Mouse (Mus musculus) erythroblast, embryonic 14.5 days (primary cell): ENCODE measurements around the gene Trip13. TPM values are rescaled to one million over a fixed set of nuclear protein-coding genes. Genes with fewer than 3 reads are reported as not detected.

Experiments used
- H3K27me3 ChIP-seq: 2 replicates; pipeline ENCODE4 v1.6.1; 2012; ENCODE audit warnings: inconsistent platforms; ENCODE audit not compliant: control insufficient read depth
- H3K36me3 ChIP-seq: 2 replicates; pipeline ENCODE4 v1.6.1; 2012; ENCODE audit warnings: mild to moderate bottlenecking, inconsistent platforms; ENCODE audit not compliant: control insufficient read depth
- H3K4me1 ChIP-seq: 2 replicates; pipeline ENCODE4 v1.6.1; 2012; ENCODE audit warnings: inconsistent platforms; ENCODE audit not compliant: control insufficient read depth
- H3K4me3 ChIP-seq: replicated peaks from 2 replicates; pipeline ENCODE3; 2012; ENCODE audit warnings: moderate library complexity, mild to moderate bottlenecking, inconsistent platforms
- H3K9me3 ChIP-seq: 2 replicates; pipeline ENCODE4 v1.6.1; 2012; ENCODE audit warnings: low read length, inconsistent platforms, mixed read lengths; ENCODE audit not compliant: control insufficient read depth
- GATA1 ChIP-seq: IDR thresholded peaks from 2 replicates; pipeline ENCODE4 v1.6.1; 2012; ENCODE audit warnings: low read length, inconsistent platforms, mixed read lengths
- TAL1 ChIP-seq: IDR thresholded peaks from 3 replicates; pipeline ENCODE4 v1.6.1; 2012; ENCODE audit warnings: low read length, inconsistent platforms, mixed read lengths
- polyA plus RNA-seq: library from polyadenylated mRNA; stranded (reverse); fragments of >175 nt; gene quantifications from 2 replicates; pipeline ENCODE4 v1.2.3, GENCODE M21; 2012

The Trip13 gene
- polyA plus RNA-seq, 1 experiment = 0.15 TPM

GRCm38 (mm10) chr13:73897561-73897960 is 40.0 kb downstream of the Trip13 start:
- no peak for TF ChIP-seq TAL1
- TF ChIP-seq GATA1 = no peak
- H3K9me3 ChIP-seq = peaks cover 3% of the 10 kb centered on the region; the same call in 1 of the 2 replicates

GRCm38 (mm10) chr13:73892493-73893178 is 44.9 kb downstream of the Trip13 start:
- no peaks in the 10 kb centered on the region for H3K36me3 ChIP-seq
- no peaks in the 10 kb centered on the region for H3K27me3 ChIP-seq
- no peaks in the 10 kb centered on the region for H3K4me1 ChIP-seq
- TF ChIP-seq TAL1 = no peak
- TF ChIP-seq GATA1 = no peak
- no peak overlapping the region for H3K4me3 ChIP-seq
- peaks cover 3% of the 10 kb centered on the region; the same call in 1 of the 2 replicates for H3K9me3 ChIP-seq

More at GRCm38 (mm10) chr13:73897561-73897960, 40.0 kb downstream of the Trip13 start:
- H3K27me3 ChIP-seq = no peaks in the 10 kb centered on the region
- H3K4me3 ChIP-seq = no peak overlapping the region
- no peaks in the 10 kb centered on the region for H3K4me1 ChIP-seq
- H3K36me3 ChIP-seq = no peaks in the 10 kb centered on the region

GRCm38 (mm10) chr13:73887415-73887874 is 50.1 kb downstream of the Trip13 start:
- H3K4me1 ChIP-seq = no peaks in the 10 kb centered on the region
- no peaks in the 10 kb centered on the region for H3K27me3 ChIP-seq
- TF ChIP-seq GATA1 (no peak), TAL1 (no peak)
- no peak overlapping the region for H3K4me3 ChIP-seq
- H3K36me3 ChIP-seq = no peaks in the 10 kb centered on the region
- no peaks in the 10 kb centered on the region for H3K9me3 ChIP-seq

- Histone ChIP-seq H3K36me3 (no peaks in the 10 kb centered on the region), H3K4me3 (no peak overlapping the region), H3K4me1 (no peaks in the 10 kb centered on the region), H3K27me3 (no peaks in the 10 kb centered on the region), H3K9me3 (no peaks in the 10 kb centered on the region)
- TF ChIP-seq GATA1 (no peak), TAL1 (no peak)
These were observed 51.0 kb downstream of the Trip13 start for GRCm38 (mm10) chr13:73886601-73887000.

- Histone ChIP-seq H3K4me1 (no peaks in the 10 kb centered on the region), H3K9me3 (no peaks in the 10 kb centered on the region), H3K4me3 (no peak overlapping the region), H3K36me3 (no peaks in the 10 kb centered on the region), H3K27me3 (no peaks in the 10 kb centered on the region)
- no peak for TF ChIP-seq TAL1
- no peak for TF ChIP-seq GATA1
These were observed 51.5 kb downstream of the Trip13 start for GRCm38 (mm10) chr13:73886066-73886465.

GRCm38 (mm10) chr13:73885656-73886055 is 51.9 kb downstream of the Trip13 start:
- no peaks in the 10 kb centered on the region for H3K36me3 ChIP-seq
- no peaks in the 10 kb centered on the region for H3K27me3 ChIP-seq
- TF ChIP-seq TAL1 (no peak), GATA1 (no peak)
- no peak overlapping the region for H3K4me3 ChIP-seq
- H3K4me1 ChIP-seq = no peaks in the 10 kb centered on the region
- no peaks in the 10 kb centered on the region for H3K9me3 ChIP-seq

- Histone ChIP-seq H3K4me1 (no peaks in the 10 kb centered on the region), H3K27me3 (no peaks in the 10 kb centered on the region), H3K36me3 (no peaks in the 10 kb centered on the region), H3K9me3 (0 out of 2 replicates have a peak, but pooled peaks cover 2% of the 10 kb centered on the region), H3K4me3 (no peak overlapping the region)
- TF ChIP-seq TAL1 = no peak
- no peak for TF ChIP-seq GATA1
These were observed 56.2 kb downstream of the Trip13 start for GRCm38 (mm10) chr13:73881347-73881746.

- H3K4me1 ChIP-seq = no peaks in the 10 kb centered on the region
- no peaks in the 10 kb centered on the region for H3K36me3 ChIP-seq
- H3K4me3 ChIP-seq = no peak overlapping the region
- H3K9me3 ChIP-seq = 0 out of 2 replicates have a peak, but pooled peaks cover 2% of the 10 kb centered on the region
- no peak for TF ChIP-seq TAL1
- no peak for TF ChIP-seq GATA1
- no peaks in the 10 kb centered on the region for H3K27me3 ChIP-seq
These were observed 57.8 kb downstream of the Trip13 start for GRCm38 (mm10) chr13:73879824-73880223.

GRCm38 (mm10) chr13:73872159-73872558 is 65.4 kb downstream of the Trip13 start:
- Histone ChIP-seq H3K36me3 (no peaks in the 10 kb centered on the region), H3K4me3 (no peak overlapping the region), H3K4me1 (no peaks in the 10 kb centered on the region), H3K9me3 (no peaks in the 10 kb centered on the region), H3K27me3 (no peaks in the 10 kb centered on the region; the same call in 1 of the 2 replicates)
- TF ChIP-seq GATA1 (no peak), TAL1 (no peak)

Other genes with a start within 250 kb of the Trip13 start
- gene Slc6a19, start 232.9 kb downstream of the Trip13 start, polyA plus RNA-seq = not detected in 2 replicates
- gene Slc12a7, start 204.7 kb downstream of the Trip13 start, polyA plus RNA-seq = 0.04 and 0.20 TPM in 2 replicates
- gene Nkd2, start 90.2 kb downstream of the Trip13 start, polyA plus RNA-seq = not detected in 2 replicates
- 6.7 and 7.7 TPM in 2 replicates for gene Brd9, start within 50 bp of the Trip13 start, polyA plus RNA-seq
- gene Zdhhc11, start 26.1 kb upstream of the Trip13 start, polyA plus RNA-seq = not detected in 2 replicates
- gene Tppp, start 71.6 kb upstream of the Trip13 start, polyA plus RNA-seq = 0.02 TPM in 1 of 2 replicates, not detected in the other
- gene Cep72, start 124.5 kb upstream of the Trip13 start, polyA plus RNA-seq = 0.34 and 0.61 TPM in 2 replicates
- gene Slc9a3, start 183.7 kb upstream of the Trip13 start, polyA plus RNA-seq = not detected in 2 replicates